ENCODE assay signal across 11 mouse cellular contexts in genomic region chr19:42182673-42183072, GRCm38 (mm10). TPM values are rescaled to one million over a fixed set of nuclear protein-coding genes. Genes with fewer than 3 reads are reported as not detected.
A peak's percentile ranks its signal among the peaks of the same experiment; 100 is the strongest.
DNase-seq lines count a peak whose midpoint lies in the region; ATAC-seq and TF ChIP-seq lines count a peak whose summit lies in the region.
"Had no signal": no experiment of that assay in that cellular context is flagged by ENCODE, and none has a peak within 500 bp of the region (broad histone marks: within the 10 kb centered on the region; RNA-seq: fewer than 3 reads in every experiment).

No protein-coding gene starts in this region.

- H3K4me3 ChIP-seq in lung, embryonic 14.5 days (ENCODE audit: low read depth, low read length), result no peak overlapping the region
- H3K4me3 ChIP-seq in forebrain, embryonic 11.5 days (ENCODE audit: low read depth, low read length), result no peak overlapping the region
- H3K4me3 ChIP-seq: forebrain, embryonic 10.5 days; neural tube, embryonic 13.5 days had no signal

- WGBS in lung, embryonic 14.5 days, result 49% methylated on average over 6 of the region's 6 CpGs
- WGBS in forebrain, embryonic 11.5 days, result 61% methylated on average over 6 of the region's 6 CpGs

- H3K9me3 ChIP-seq in lung, embryonic 14.5 days (ENCODE audit: low read depth, low read length), result no peaks in the 10 kb centered on the region
- H3K9me3 ChIP-seq in forebrain, embryonic 11.5 days (ENCODE audit: control insufficient read depth, low read length), result no peaks in the 10 kb centered on the region
- H3K9me3 ChIP-seq: forebrain, embryonic 10.5 days; neural tube, embryonic 13.5 days had no signal

- 0 out of 2 replicates have a peak, but pooled peaks have one; percentile 63 for ATAC-seq in frontal cortex, adult (ENCODE audit: low TSS enrichment)
- no peak for ATAC-seq in lung, embryonic 14.5 days (ENCODE audit: insufficient read depth)
- ATAC-seq in forebrain, embryonic 11.5 days (replicated peaks; ENCODE audit: low FRiP score), result no peak

- DNase-seq in frontal cortex, postnatal 14 days (ENCODE audit: low spot score in 2 of 2), result no peak
- peak; percentile 30 for DNase-seq in lung, embryonic 14.5 days
- DNase-seq in lung, adult 18-20 months, result no peak
- peak; percentile 60 for DNase-seq in NIH3T3 (ENCODE audit: low read depth)
- peak; percentile 34 for DNase-seq in mesoderm, embryonic 11.5 days (ENCODE audit: low read depth, low spot score)
- DNase-seq in forebrain, embryonic 11.5 days (ENCODE audit: low spot score), result no peak
- no peak for DNase-seq in frontal cortex, postnatal 10 days (ENCODE audit: low spot score in 2 of 2)
- DNase-seq: layer of hippocampus, adult 9-11 months had no signal

- no peaks in the 10 kb centered on the region for H3K27me3 ChIP-seq in lung, embryonic 14.5 days (ENCODE audit: insufficient read depth, low read length)
- no peaks in the 10 kb centered on the region for H3K27me3 ChIP-seq in forebrain, embryonic 11.5 days (ENCODE audit: control insufficient read depth, insufficient read depth, low read length)
- H3K27me3 ChIP-seq: neural tube, embryonic 13.5 days had no signal

- H3K4me2 ChIP-seq in lung, embryonic 14.5 days, result no peak overlapping the region
- no peak overlapping the region for H3K4me2 ChIP-seq in forebrain, embryonic 11.5 days (ENCODE audit: low read depth, low read length, severe bottlenecking)
- H3K4me2 ChIP-seq: neural tube, embryonic 13.5 days had no signal

- no peaks in the 10 kb centered on the region for H3K4me1 ChIP-seq in lung, embryonic 14.5 days (ENCODE audit: insufficient read depth)
- H3K4me1 ChIP-seq in forebrain, embryonic 11.5 days (replicated peaks; ENCODE audit: control insufficient read depth, insufficient read depth, low read length), result no peaks in the 10 kb centered on the region
- H3K4me1 ChIP-seq: forebrain, embryonic 10.5 days; neural tube, embryonic 13.5 days had no signal

- peak; percentile 67 for TF ChIP-seq CTCF in lung, embryonic 14.5 days (IDR thresholded peaks at IDR 0.05; ENCODE audit: low read depth)

- H3K9ac ChIP-seq in lung, embryonic 14.5 days, result no peak overlapping the region
- H3K9ac ChIP-seq in forebrain, embryonic 11.5 days (ENCODE audit: low read length), result no peak overlapping the region
- H3K9ac ChIP-seq: neural tube, embryonic 13.5 days had no signal

- H3K27ac ChIP-seq in lung, embryonic 14.5 days (ENCODE audit: low read depth), result no peak overlapping the region
- no peak overlapping the region for H3K27ac ChIP-seq in forebrain, embryonic 11.5 days (ENCODE audit: low read depth, low read length)
- H3K27ac ChIP-seq: forebrain, embryonic 10.5 days; neural tube, embryonic 13.5 days had no signal

- peaks cover 23% of the 10 kb centered on the region; the same call in 1 of the 2 replicates for H3K36me3 ChIP-seq in lung, embryonic 14.5 days (ENCODE audit: insufficient read depth)
- H3K36me3 ChIP-seq in forebrain, embryonic 11.5 days (ENCODE audit: control insufficient read depth, insufficient read depth, low read length), result no peaks in the 10 kb centered on the region; the same call in 1 of the 2 replicates

RNA-seq across cellular contexts. Expression of gene Zfyve27, which starts 18.9 kb away (rescaled TPM):
- 15.2 and 16.8 TPM in 2 replicates for polyA plus RNA-seq in lung, embryonic 14.5 days (2014; fragmentation: Nextera tagmentation; extraction: Ambion mirVana)
- polyA plus RNA-seq in forebrain, embryonic 11.5 days (2014; fragmentation: Nextera tagmentation; extraction: Ambion mirVana), result 22.4 and 23.1 TPM in 2 replicates

RNA-seq across cellular contexts. Expression of gene Sfrp5, which starts 19.4 kb away (rescaled TPM):
- polyA plus RNA-seq in lung, embryonic 14.5 days (2014; fragmentation: Nextera tagmentation; extraction: Ambion mirVana), result 0.28 and 1.0 TPM in 2 replicates
- polyA plus RNA-seq in forebrain, embryonic 11.5 days (2014; fragmentation: Nextera tagmentation; extraction: Ambion mirVana), result 0.09 and 0.19 TPM in 2 replicates

RNA-seq across cellular contexts. Expression of gene Marveld1, which starts 35.5 kb away (rescaled TPM):
- polyA plus RNA-seq in lung, embryonic 14.5 days (2014; fragmentation: Nextera tagmentation; extraction: Ambion mirVana), result 18.6 and 25.4 TPM in 2 replicates
- 8.7 and 9.7 TPM in 2 replicates for polyA plus RNA-seq in forebrain, embryonic 11.5 days (2014; fragmentation: Nextera tagmentation; extraction: Ambion mirVana)

RNA-seq across cellular contexts. Expression of gene Avpi1, which starts 53.8 kb away (rescaled TPM):
- polyA plus RNA-seq in lung, embryonic 14.5 days (2014; fragmentation: Nextera tagmentation; extraction: Ambion mirVana), result 44.3 and 51.6 TPM in 2 replicates
- polyA plus RNA-seq in forebrain, embryonic 11.5 days (2014; fragmentation: Nextera tagmentation; extraction: Ambion mirVana), result 15.6 and 16.3 TPM in 2 replicates

Comparison
In these comparisons a context has a peak if more than half of its experiments do, and no peak if none do; other contexts are left out.
1. DNase-seq: peak in lung, embryonic 14.5 days (single experiment), NIH3T3 (single experiment) and mesoderm, embryonic 11.5 days (single experiment); none in frontal cortex, postnatal 14 days (0 of 2), lung, adult 18-20 months (0 of 2), forebrain, embryonic 11.5 days (single experiment) and frontal cortex, postnatal 10 days (0 of 2).